Mouse (Mus musculus): ENCODE measurements around the gene Cyct.

Cyct gene

GRCm38 (mm10) chr2:76334596-76334995, 25.7 kb downstream of the Cyct start:
- no peak for DNase-seq (ENCODE audit: low spot score)

- DNase-seq (ENCODE audit: low spot score): no peak
These were observed 28.0 kb downstream of the Cyct start for GRCm38 (mm10) chr2:76332161-76332805.

- no peak for DNase-seq (ENCODE audit: low spot score)
These were observed 30.2 kb downstream of the Cyct start for GRCm38 (mm10) chr2:76330081-76330480.

GRCm38 (mm10) chr2:76326161-76326560, 34.1 kb downstream of the Cyct start:
- DNase-seq (ENCODE audit: low spot score): no peak

GRCm38 (mm10) chr2:76324463-76324862, 35.8 kb downstream of the Cyct start:
- no peak for DNase-seq (ENCODE audit: low spot score)

GRCm38 (mm10) chr2:76323185-76323875, 36.9 kb downstream of the Cyct start:
- no peak for DNase-seq (ENCODE audit: low spot score)

GRCm38 (mm10) chr2:76320336-76320735, 39.9 kb downstream of the Cyct start:
- no peak for DNase-seq (ENCODE audit: low spot score)

GRCm38 (mm10) chr2:76319231-76319630, 41.0 kb downstream of the Cyct start:
- no peak for DNase-seq (ENCODE audit: low spot score)

Measured in urinary bladder, postnatal 14 days (tissue).